Mouse (Mus musculus): ENCODE measurements around the gene Mob3a. TPM values are rescaled to one million over a fixed set of nuclear protein-coding genes. Genes with fewer than 3 reads are reported as not detected.

Mob3a gene
- polyA plus RNA-seq, 1 experiment from 2014 or later = 38.9 TPM

GRCm38 (mm10) chr10:80738657-80739056, 36.9 kb upstream of the Mob3a start:
- no peak overlapping the region for H3K9ac ChIP-seq (ENCODE audit: low read depth, low read length)
- H3K27me3 ChIP-seq (ENCODE audit: control insufficient read depth, insufficient read depth, low read length) = no peaks in the 10 kb centered on the region
- no peak for ATAC-seq (replicated peaks; ENCODE audit: insufficient number of reproducible peaks, low FRiP score, low TSS enrichment)
- H3K36me3 ChIP-seq (ENCODE audit: control insufficient read depth, insufficient read depth, low read length) = 0 out of 2 replicates have a peak, but pooled peaks cover 4% of the 10 kb centered on the region
- WGBS (ENCODE audit: insufficient replicate concordance) = 88% methylated on average over 1 of the region's 1 CpGs
- no peak overlapping the region for H3K4me3 ChIP-seq (ENCODE audit: low read depth, low read length)
- H3K4me2 ChIP-seq = no peak overlapping the region
- no peak overlapping the region for H3K27ac ChIP-seq (ENCODE audit: low read depth, low read length)
- peaks cover 16% of the 10 kb centered on the region; the same call in 1 of the 2 replicates for H3K4me1 ChIP-seq (ENCODE audit: control insufficient read depth, insufficient read depth, low read length)
- H3K9me3 ChIP-seq (replicated peaks; ENCODE audit: control insufficient read depth, low read length) = no peaks in the 10 kb centered on the region

- H3K9ac ChIP-seq (ENCODE audit: low read depth, low read length) = no peak overlapping the region
- H3K36me3 ChIP-seq (ENCODE audit: control insufficient read depth, insufficient read depth, low read length) = peaks cover 11% of the 10 kb centered on the region
- ATAC-seq (replicated peaks; ENCODE audit: insufficient number of reproducible peaks, low FRiP score, low TSS enrichment) = no peak
- H3K27ac ChIP-seq (ENCODE audit: low read depth, low read length) = no peak overlapping the region
- H3K27me3 ChIP-seq (ENCODE audit: control insufficient read depth, insufficient read depth, low read length) = no peaks in the 10 kb centered on the region
- WGBS (ENCODE audit: insufficient replicate concordance) = 57% methylated on average over 5 of the region's 5 CpGs
- H3K4me3 ChIP-seq (ENCODE audit: low read depth, low read length) = no peak overlapping the region
- H3K9me3 ChIP-seq (replicated peaks; ENCODE audit: control insufficient read depth, low read length) = no peaks in the 10 kb centered on the region
- no peak overlapping the region for H3K4me2 ChIP-seq
- peaks cover 18% of the 10 kb centered on the region; the same call in 1 of the 2 replicates for H3K4me1 ChIP-seq (ENCODE audit: control insufficient read depth, insufficient read depth, low read length)
Measured at GRCm38 (mm10) chr10:80736731-80737130, 35.0 kb upstream of the Mob3a start.

- Histone ChIP-seq H3K27me3 (ENCODE audit: control insufficient read depth, insufficient read depth, low read length) (no peaks in the 10 kb centered on the region), H3K4me2 (no peak overlapping the region), H3K4me3 (ENCODE audit: low read depth, low read length) (no peak overlapping the region), H3K27ac (ENCODE audit: low read depth, low read length) (no peak overlapping the region), H3K36me3 (ENCODE audit: control insufficient read depth, insufficient read depth, low read length) (peaks cover 43% of the 10 kb centered on the region), H3K9ac (ENCODE audit: low read depth, low read length) (no peak overlapping the region), H3K4me1 (ENCODE audit: control insufficient read depth, insufficient read depth, low read length) (peaks cover 9% of the 10 kb centered on the region), H3K9me3 (replicated peaks; ENCODE audit: control insufficient read depth, low read length) (no peaks in the 10 kb centered on the region)
- ATAC-seq (replicated peaks; ENCODE audit: insufficient number of reproducible peaks, low FRiP score, low TSS enrichment) = no peak
- WGBS (ENCODE audit: insufficient replicate concordance) = 86% methylated on average over 6 of the region's 6 CpGs
Measured at GRCm38 (mm10) chr10:80732611-80733101, 30.9 kb upstream of the Mob3a start.

- Histone ChIP-seq H3K27me3 (ENCODE audit: control insufficient read depth, insufficient read depth, low read length) (no peaks in the 10 kb centered on the region), H3K9ac (ENCODE audit: low read depth, low read length) (no peak overlapping the region), H3K4me1 (ENCODE audit: control insufficient read depth, insufficient read depth, low read length) (peaks cover 2% of the 10 kb centered on the region; the same call in 1 of the 2 replicates), H3K9me3 (replicated peaks; ENCODE audit: control insufficient read depth, low read length) (no peaks in the 10 kb centered on the region), H3K36me3 (ENCODE audit: control insufficient read depth, insufficient read depth, low read length) (peaks cover 68% of the 10 kb centered on the region), H3K27ac (ENCODE audit: low read depth, low read length) (no peak overlapping the region), H3K4me2 (no peak overlapping the region), H3K4me3 (ENCODE audit: low read depth, low read length) (no peak overlapping the region)
- WGBS (ENCODE audit: insufficient replicate concordance) = 92% methylated on average over 5 of the region's 5 CpGs
- no peak for ATAC-seq (replicated peaks; ENCODE audit: insufficient number of reproducible peaks, low FRiP score, low TSS enrichment)
Measured at GRCm38 (mm10) chr10:80727369-80728127, 25.8 kb upstream of the Mob3a start.

- no peak overlapping the region for H3K4me3 ChIP-seq (ENCODE audit: low read depth, low read length)
- 88% methylated on average over 1 of the region's 1 CpGs for WGBS (ENCODE audit: insufficient replicate concordance)
Measured at GRCm38 (mm10) chr10:80717281-80717680, 15.5 kb upstream of the Mob3a start.

GRCm38 (mm10) chr10:80710834-80711233, 9.1 kb upstream of the Mob3a start:
- Histone ChIP-seq H3K4me1 (ENCODE audit: control insufficient read depth, insufficient read depth, low read length) (no peaks in the 10 kb centered on the region), H3K9ac (ENCODE audit: low read depth, low read length) (no peak overlapping the region), H3K36me3 (ENCODE audit: control insufficient read depth, insufficient read depth, low read length) (peaks cover 73% of the 10 kb centered on the region), H3K27me3 (ENCODE audit: control insufficient read depth, insufficient read depth, low read length) (no peaks in the 10 kb centered on the region), H3K4me3 (ENCODE audit: low read depth, low read length) (no peak overlapping the region), H3K4me2 (no peak overlapping the region), H3K27ac (ENCODE audit: low read depth, low read length) (no peak overlapping the region), H3K9me3 (replicated peaks; ENCODE audit: control insufficient read depth, low read length) (no peaks in the 10 kb centered on the region)
- no peak for ATAC-seq (replicated peaks; ENCODE audit: insufficient number of reproducible peaks, low FRiP score, low TSS enrichment)
- 75% methylated on average over 3 of the region's 3 CpGs for WGBS (ENCODE audit: insufficient replicate concordance)

More at GRCm38 (mm10) chr10:80717281-80717680, 15.5 kb upstream of the Mob3a start:
- ATAC-seq (replicated peaks; ENCODE audit: insufficient number of reproducible peaks, low FRiP score, low TSS enrichment) = no peak
- peaks cover 81% of the 10 kb centered on the region for H3K36me3 ChIP-seq (ENCODE audit: control insufficient read depth, insufficient read depth, low read length)
- H3K27me3 ChIP-seq (ENCODE audit: control insufficient read depth, insufficient read depth, low read length) = no peaks in the 10 kb centered on the region
- no peak overlapping the region for H3K27ac ChIP-seq (ENCODE audit: low read depth, low read length)
- no peaks in the 10 kb centered on the region for H3K4me1 ChIP-seq (ENCODE audit: control insufficient read depth, insufficient read depth, low read length)
- H3K9me3 ChIP-seq (replicated peaks; ENCODE audit: control insufficient read depth, low read length) = no peaks in the 10 kb centered on the region
- H3K4me2 ChIP-seq = no peak overlapping the region
- H3K9ac ChIP-seq (ENCODE audit: low read depth, low read length) = no peak overlapping the region

GRCm38 (mm10) chr10:80705479-80705878, 3.7 kb upstream of the Mob3a start:
- H3K9ac ChIP-seq (ENCODE audit: low read depth, low read length) = no peak overlapping the region
- H3K4me1 ChIP-seq (ENCODE audit: control insufficient read depth, insufficient read depth, low read length) = peaks cover 24% of the 10 kb centered on the region
- no peaks in the 10 kb centered on the region for H3K27me3 ChIP-seq (ENCODE audit: control insufficient read depth, insufficient read depth, low read length)
- WGBS (ENCODE audit: insufficient replicate concordance) = 75% methylated on average over 3 of the region's 3 CpGs
- no peaks in the 10 kb centered on the region for H3K9me3 ChIP-seq (replicated peaks; ENCODE audit: control insufficient read depth, low read length)
- peaks cover 29% of the 10 kb centered on the region for H3K36me3 ChIP-seq (ENCODE audit: control insufficient read depth, insufficient read depth, low read length)
- no peak overlapping the region for H3K4me2 ChIP-seq
- no peak overlapping the region for H3K4me3 ChIP-seq (ENCODE audit: low read depth, low read length)
- ATAC-seq (replicated peaks; ENCODE audit: insufficient number of reproducible peaks, low FRiP score, low TSS enrichment) = no peak
- no peak overlapping the region for H3K27ac ChIP-seq (ENCODE audit: low read depth, low read length)

- Histone ChIP-seq H3K9me3 (replicated peaks; ENCODE audit: control insufficient read depth, low read length) (no peaks in the 10 kb centered on the region), H3K4me2 (no peak overlapping the region), H3K36me3 (ENCODE audit: control insufficient read depth, insufficient read depth, low read length) (peaks cover 26% of the 10 kb centered on the region), H3K27ac (ENCODE audit: low read depth, low read length) (no peak overlapping the region), H3K4me1 (ENCODE audit: control insufficient read depth, insufficient read depth, low read length) (peaks cover 27% of the 10 kb centered on the region), H3K9ac (ENCODE audit: low read depth, low read length) (0 out of 2 replicates have a peak overlapping the region, but pooled peaks have one; percentile 6), H3K4me3 (ENCODE audit: low read depth, low read length) (no peak overlapping the region), H3K27me3 (ENCODE audit: control insufficient read depth, insufficient read depth, low read length) (no peaks in the 10 kb centered on the region)
- no peak for ATAC-seq (replicated peaks; ENCODE audit: insufficient number of reproducible peaks, low FRiP score, low TSS enrichment)
- 40% methylated on average over 3 of the region's 3 CpGs for WGBS (ENCODE audit: insufficient replicate concordance)
Measured at GRCm38 (mm10) chr10:80705033-80705432, 3.3 kb upstream of the Mob3a start.
